Mouse (Mus musculus) small intestine, adult 2 months (tissue): Measurements from ENCODE around the gene Siva1.

ENCODE experiments used
- CTCF ChIP-seq: fragments of 200-500 bp; IDR thresholded peaks from 2 replicates; pipeline ENCODE4 v1.5.1; 2012; ENCODE audit warnings: low read depth, mild to moderate bottlenecking, control low read depth, inconsistent platforms, low read length, moderate library complexity, mixed read lengths; ENCODE audit not compliant: insufficient replicate concordance, insufficient read length; ENCODE audit errors: extremely low read depth
- POLR2A ChIP-seq: fragments of 200-500 bp; IDR thresholded peaks from 2 replicates; pipeline ENCODE4 v1.6.1; 2012; ENCODE audit warnings: low read depth, mild to moderate bottlenecking, control low read depth, inconsistent platforms, low read length, moderate library complexity

DNA sequence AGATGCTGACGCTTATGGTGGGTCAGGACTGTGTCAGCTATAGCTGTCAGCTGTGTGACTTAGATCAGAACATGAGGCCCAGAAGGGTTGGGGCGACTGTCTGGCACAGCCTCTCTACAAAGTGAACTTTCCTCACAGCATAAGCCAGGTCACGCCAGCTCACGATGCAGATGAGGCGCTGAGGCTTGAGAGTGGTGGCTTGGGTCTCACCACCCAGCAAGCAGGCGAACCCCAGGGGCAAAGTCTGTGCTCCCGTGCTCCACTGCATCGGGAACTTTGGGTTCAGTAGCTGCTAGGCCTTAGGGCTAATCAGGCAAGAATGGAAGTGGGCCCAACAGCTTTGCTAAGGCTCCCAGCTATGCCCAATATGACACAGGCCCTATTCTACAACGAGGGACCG lies 35.4 kb upstream of the Siva1 start:
- no peak for TF ChIP-seq POLR2A
- TF ChIP-seq CTCF, result no peak
